Mouse (Mus musculus): Measurements from ENCODE around the gene Myo1e. TPM values are rescaled to one million over a fixed set of nuclear protein-coding genes. Genes with fewer than 3 reads are reported as not detected.

Gene Myo1e
- polyA plus RNA-seq, 1 experiment: 15.4 TPM

GRCm38 (mm10) chr9:70274887-70275555 lies 67.9 kb downstream of the Myo1e start:
- 93% methylated on average over 12 of the region's 12 CpGs for WGBS
- H3K27ac ChIP-seq (ENCODE audit: insufficient read depth, low read length): no peak overlapping the region
- no peak overlapping the region for H3K4me3 ChIP-seq (ENCODE audit: extremely low read depth, insufficient read depth, insufficient read length)
- no peak for DNase-seq (ENCODE audit: low read depth in 1 of 2, low spot score in 2 of 2)
- H3K36me3 ChIP-seq (ENCODE audit: control insufficient read depth, insufficient read depth, low read length): peaks cover 3% of the 10 kb centered on the region; the same call in 1 of the 2 replicates
- no peaks in the 10 kb centered on the region for H3K27me3 ChIP-seq (ENCODE audit: control insufficient read depth, insufficient read depth, low read length)
- TF ChIP-seq POLR2A (IDR thresholded peaks at IDR 0.05; ENCODE audit: low read depth, low read length) (no peak), CTCF (IDR thresholded peaks at IDR 0.05; ENCODE audit: extremely low read depth, insufficient read depth, insufficient read length, insufficient replicate concordance) (no peak)
- no peaks in the 10 kb centered on the region for H3K4me1 ChIP-seq (ENCODE audit: control insufficient read depth, insufficient read depth, insufficient read length)

- Histone ChIP-seq H3K4me3 (ENCODE audit: extremely low read depth, insufficient read depth, insufficient read length) (no peak overlapping the region), H3K4me1 (ENCODE audit: control insufficient read depth, insufficient read depth, insufficient read length) (no peaks in the 10 kb centered on the region), H3K27ac (ENCODE audit: insufficient read depth, low read length) (no peak overlapping the region), H3K36me3 (ENCODE audit: control insufficient read depth, insufficient read depth, low read length) (no peaks in the 10 kb centered on the region), H3K27me3 (ENCODE audit: control insufficient read depth, insufficient read depth, low read length) (no peaks in the 10 kb centered on the region)
- DNase-seq (ENCODE audit: low read depth in 1 of 2, low spot score in 2 of 2): no peak
- WGBS: 73% methylated on average over 3 of the region's 3 CpGs
- TF ChIP-seq POLR2A (IDR thresholded peaks at IDR 0.05; ENCODE audit: low read depth, low read length) (no peak), CTCF (IDR thresholded peaks at IDR 0.05; ENCODE audit: extremely low read depth, insufficient read depth, insufficient read length, insufficient replicate concordance) (no peak)
Observed at GRCm38 (mm10) chr9:70277076-70277475, 69.9 kb downstream of the Myo1e start.

- no peaks in the 10 kb centered on the region for H3K27me3 ChIP-seq (ENCODE audit: control insufficient read depth, insufficient read depth, low read length)
- no peaks in the 10 kb centered on the region for H3K4me1 ChIP-seq (ENCODE audit: control insufficient read depth, insufficient read depth, insufficient read length)
- no peak overlapping the region for H3K4me3 ChIP-seq (ENCODE audit: extremely low read depth, insufficient read depth, insufficient read length)
- H3K27ac ChIP-seq (ENCODE audit: insufficient read depth, low read length): no peak overlapping the region
- no peak for DNase-seq (ENCODE audit: low read depth in 1 of 2, low spot score in 2 of 2)
- TF ChIP-seq POLR2A (IDR thresholded peaks at IDR 0.05; ENCODE audit: low read depth, low read length): no peak
- TF ChIP-seq CTCF (IDR thresholded peaks at IDR 0.05; ENCODE audit: extremely low read depth, insufficient read depth, insufficient read length, insufficient replicate concordance): no peak
- no peaks in the 10 kb centered on the region for H3K36me3 ChIP-seq (ENCODE audit: control insufficient read depth, insufficient read depth, low read length)
- WGBS: 80% methylated on average over 11 of the region's 11 CpGs
Observed at GRCm38 (mm10) chr9:70277529-70277982, 70.4 kb downstream of the Myo1e start.

GRCm38 (mm10) chr9:70281407-70281806 lies 74.3 kb downstream of the Myo1e start:
- Histone ChIP-seq H3K27me3 (ENCODE audit: control insufficient read depth, insufficient read depth, low read length) (no peaks in the 10 kb centered on the region), H3K36me3 (ENCODE audit: control insufficient read depth, insufficient read depth, low read length) (no peaks in the 10 kb centered on the region), H3K4me1 (ENCODE audit: control insufficient read depth, insufficient read depth, insufficient read length) (peaks cover 10% of the 10 kb centered on the region; the same call in 1 of the 2 replicates), H3K27ac (ENCODE audit: insufficient read depth, low read length) (no peak overlapping the region), H3K4me3 (ENCODE audit: extremely low read depth, insufficient read depth, insufficient read length) (no peak overlapping the region)
- WGBS: 90% methylated on average over 8 of the region's 8 CpGs
- no peak for DNase-seq (ENCODE audit: low read depth in 1 of 2, low spot score in 2 of 2)
- TF ChIP-seq POLR2A (IDR thresholded peaks at IDR 0.05; ENCODE audit: low read depth, low read length) (no peak), CTCF (IDR thresholded peaks at IDR 0.05; ENCODE audit: extremely low read depth, insufficient read depth, insufficient read length, insufficient replicate concordance) (no peak)

- peaks cover 10% of the 10 kb centered on the region; the same call in 1 of the 2 replicates for H3K4me1 ChIP-seq (ENCODE audit: control insufficient read depth, insufficient read depth, insufficient read length)
- H3K27me3 ChIP-seq (ENCODE audit: control insufficient read depth, insufficient read depth, low read length): no peaks in the 10 kb centered on the region
- peaks cover 2% of the 10 kb centered on the region; the same call in 1 of the 2 replicates for H3K36me3 ChIP-seq (ENCODE audit: control insufficient read depth, insufficient read depth, low read length)
- TF ChIP-seq CTCF (IDR thresholded peaks at IDR 0.05; ENCODE audit: extremely low read depth, insufficient read depth, insufficient read length, insufficient replicate concordance) (no peak), POLR2A (IDR thresholded peaks at IDR 0.05; ENCODE audit: low read depth, low read length) (no peak)
- H3K27ac ChIP-seq (ENCODE audit: insufficient read depth, low read length): no peak overlapping the region
- H3K4me3 ChIP-seq (ENCODE audit: extremely low read depth, insufficient read depth, insufficient read length): no peak overlapping the region
- no peak for DNase-seq (ENCODE audit: low read depth in 1 of 2, low spot score in 2 of 2)
- WGBS: 64% methylated on average over 8 of the region's 8 CpGs
Observed at GRCm38 (mm10) chr9:70282107-70282506, 75.0 kb downstream of the Myo1e start.

- no peaks in the 10 kb centered on the region for H3K27me3 ChIP-seq (ENCODE audit: control insufficient read depth, insufficient read depth, low read length)
- 86% methylated on average over 4 of the region's 4 CpGs for WGBS
- H3K36me3 ChIP-seq (ENCODE audit: control insufficient read depth, insufficient read depth, low read length): peaks cover 5% of the 10 kb centered on the region; the same call in 1 of the 2 replicates
- peaks cover 10% of the 10 kb centered on the region; the same call in 1 of the 2 replicates for H3K4me1 ChIP-seq (ENCODE audit: control insufficient read depth, insufficient read depth, insufficient read length)
- no peak overlapping the region for H3K27ac ChIP-seq (ENCODE audit: insufficient read depth, low read length)
- TF ChIP-seq CTCF (IDR thresholded peaks at IDR 0.05; ENCODE audit: extremely low read depth, insufficient read depth, insufficient read length, insufficient replicate concordance) (no peak), POLR2A (IDR thresholded peaks at IDR 0.05; ENCODE audit: low read depth, low read length) (no peak)
- no peak for DNase-seq (ENCODE audit: low read depth in 1 of 2, low spot score in 2 of 2)
- no peak overlapping the region for H3K4me3 ChIP-seq (ENCODE audit: extremely low read depth, insufficient read depth, insufficient read length)
Observed at GRCm38 (mm10) chr9:70283151-70283550, 76.0 kb downstream of the Myo1e start.

- 12% methylated on average over 7 of the region's 7 CpGs for WGBS
- Histone ChIP-seq H3K27me3 (ENCODE audit: control insufficient read depth, insufficient read depth, low read length) (no peaks in the 10 kb centered on the region), H3K4me3 (ENCODE audit: extremely low read depth, insufficient read depth, insufficient read length) (no peak overlapping the region), H3K36me3 (ENCODE audit: control insufficient read depth, insufficient read depth, low read length) (peaks cover 5% of the 10 kb centered on the region), H3K27ac (ENCODE audit: insufficient read depth, low read length) (no peak overlapping the region), H3K4me1 (ENCODE audit: control insufficient read depth, insufficient read depth, insufficient read length) (peaks cover 10% of the 10 kb centered on the region; the same call in 1 of the 2 replicates)
- no peak for DNase-seq (ENCODE audit: low read depth in 1 of 2, low spot score in 2 of 2)
- no peak for TF ChIP-seq POLR2A (IDR thresholded peaks at IDR 0.05; ENCODE audit: low read depth, low read length)
- TF ChIP-seq CTCF (IDR thresholded peaks at IDR 0.05; ENCODE audit: extremely low read depth, insufficient read depth, insufficient read length, insufficient replicate concordance): no peak
Observed at GRCm38 (mm10) chr9:70284584-70285140, 77.5 kb downstream of the Myo1e start.

All from spleen, adult 2 months (tissue).